Mouse (Mus musculus) lung, postnatal 0 days (tissue): ENCODE results near the gene Abhd12b. TPM values are rescaled to one million over a fixed set of nuclear protein-coding genes. Genes with fewer than 3 reads are reported as not detected.

Experiments used
- ATAC-seq: fragments of 200-750 bp; cut with Nextera tagmentation; 2 replicates; pipeline ENCODE4 v1.8.0; 2017; ENCODE audit warnings: moderate library complexity
- DNase-seq: peaks from one replicate; pipeline ENCODE4 v3.0.0-alpha.2; 2016; ENCODE audit warnings: low spot score
- H3K27ac ChIP-seq: fragments of 300-500 bp; sonication (generic); 2 replicates; pipeline ENCODE4 v1.5.1; 2014; ENCODE audit warnings: antibody characterized with exemption, mild to moderate bottlenecking, low read length, mixed read lengths
- H3K27me3 ChIP-seq: fragments of 300-500 bp; sonication (generic); replicated peaks from 2 replicates; pipeline ENCODE4 v1.6.1; 2014; ENCODE audit warnings: low read length, mixed read lengths; ENCODE audit not compliant: insufficient read depth
- H3K36me3 ChIP-seq: fragments of 300-500 bp; sonication (generic); 2 replicates; pipeline ENCODE4 v1.6.1; 2014; ENCODE audit warnings: low read length, mixed read lengths; ENCODE audit not compliant: insufficient read depth
- H3K4me1 ChIP-seq: fragments of 300-500 bp; sonication (generic); 2 replicates; pipeline ENCODE4 v1.6.1; 2014; ENCODE audit warnings: antibody characterized with exemption, low read depth, low read length, mixed read lengths; ENCODE audit not compliant: insufficient read depth
- H3K4me2 ChIP-seq: fragments of 300-500 bp; sonication (generic); replicated peaks from 2 replicates; pipeline ENCODE4 v1.6.1; 2014; ENCODE audit warnings: low read depth, mild to moderate bottlenecking, low read length, moderate library complexity, mixed read lengths
- H3K4me3 ChIP-seq: fragments of 300-500 bp; sonication (generic); 2 replicates; pipeline ENCODE4 v1.5.1; 2014; ENCODE audit warnings: low read depth, low read length
- H3K9ac ChIP-seq: fragments of 300-500 bp; sonication (generic); replicated peaks from 2 replicates; pipeline ENCODE4 v1.6.1; 2014; ENCODE audit warnings: low read depth, mild to moderate bottlenecking
- H3K9me3 ChIP-seq: fragments of 300-500 bp; sonication (generic); 2 replicates; pipeline ENCODE4 v1.6.1; 2016; ENCODE audit warnings: low read length, mixed read lengths
- CTCF ChIP-seq: IDR thresholded peaks from 2 replicates; pipeline ENCODE4 v1.5.1; 2016; ENCODE audit warnings: antibody characterized with exemption, mild to moderate bottlenecking
- EP300 ChIP-seq: IDR thresholded peaks from 2 replicates; pipeline ENCODE4 v1.6.1; 2016; ENCODE audit warnings: antibody characterized with exemption, mild to moderate bottlenecking, control low read depth
- WGBS: fragments of 180-500 bp; shearing (Covaris S2); extraction: QIAGEN DNeasy Blood & Tissue Kit; methylation state at CpG from one replicate; pipeline ENCODE4 v1.1.7; 2014; 5-methylcytosine and 5-hydroxymethylcytosine counted together
- polyA plus RNA-seq: library from polyadenylated mRNA; unstranded; fragments of >200 nt; fragmentation: Nextera tagmentation; extraction: Ambion mirVana; gene quantifications from 2 replicates; pipeline ENCODE4 v1.2.1, GENCODE M21; 2015

The Abhd12b gene
- polyA plus RNA-seq, 1 experiment from 2014 or later: 0.57 TPM

DNA sequence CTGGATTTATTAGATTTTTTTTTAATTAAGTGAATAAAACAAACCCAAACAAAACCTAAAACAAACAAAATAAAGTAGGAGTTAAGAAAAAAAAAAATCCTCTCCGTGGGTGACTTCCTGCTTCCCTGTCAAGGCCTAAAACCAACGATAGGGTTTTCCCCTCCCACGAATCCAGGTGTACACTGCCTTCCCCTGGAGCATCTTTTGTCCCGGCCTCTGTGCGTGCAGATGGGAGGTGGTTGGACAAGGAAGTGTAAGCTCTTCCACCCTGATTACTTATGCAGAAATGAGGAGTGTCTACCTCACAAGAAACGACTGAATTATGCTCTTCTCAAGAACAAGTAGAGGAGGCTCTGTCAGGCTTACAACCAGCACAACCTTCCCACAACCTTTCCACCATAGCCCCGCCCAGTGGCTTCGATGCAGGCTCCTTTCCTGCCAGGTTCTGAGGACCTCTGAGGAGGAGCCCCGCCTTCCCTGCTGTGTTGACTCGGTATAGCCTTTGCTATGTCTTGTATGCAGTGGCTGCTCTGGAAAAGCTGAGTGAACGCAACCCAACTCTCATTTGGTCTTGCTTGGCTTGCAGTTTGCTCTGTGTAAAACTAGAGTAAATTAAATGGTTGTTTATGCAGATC lies 5.2 kb upstream of the Abhd12b start:
- Histone ChIP-seq H3K4me2 (peak overlapping the region; percentile 56), H3K27ac (no peak overlapping the region), H3K36me3 (no peaks in the 10 kb centered on the region), H3K27me3 (no peaks in the 10 kb centered on the region), H3K9ac (no peak overlapping the region; the same call in 1 of the 2 replicates), H3K4me1 (peaks cover 7% of the 10 kb centered on the region; the same call in 1 of the 2 replicates), H3K9me3 (no peaks in the 10 kb centered on the region), H3K4me3 (peak overlapping the region; percentile 24)
- WGBS: 17% methylated on average over 11 of the region's 11 CpGs
- DNase-seq (peak; percentile 45), ATAC-seq (no peak)
- TF ChIP-seq EP300 (no peak), CTCF (no peak)

DNA sequence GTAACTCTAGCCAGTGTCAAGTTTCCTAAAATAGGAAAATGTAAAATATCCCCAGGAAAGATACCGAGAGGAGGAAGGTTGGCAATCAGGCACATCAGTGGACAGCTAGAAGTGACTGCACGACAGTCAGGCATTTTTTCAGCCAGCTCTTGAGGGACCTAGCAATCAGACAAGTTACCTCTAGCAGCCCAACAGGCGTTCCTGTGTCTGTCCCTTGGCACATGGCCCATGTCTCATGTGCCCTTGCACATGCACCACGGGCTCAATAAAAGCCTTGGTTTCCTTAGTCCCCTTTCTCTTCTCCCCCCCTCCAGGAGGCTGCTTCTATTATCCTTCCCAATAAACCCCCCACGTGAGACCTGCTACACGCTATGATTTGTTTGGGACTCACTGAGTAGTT lies 2.3 kb downstream of the Abhd12b start:
- TF ChIP-seq EP300 (no peak), CTCF (no peak)
- Histone ChIP-seq H3K9ac (no peak overlapping the region), H3K36me3 (no peaks in the 10 kb centered on the region), H3K27ac (no peak overlapping the region), H3K4me1 (no peaks in the 10 kb centered on the region; the same call in 1 of the 2 replicates), H3K27me3 (no peaks in the 10 kb centered on the region), H3K4me3 (no peak overlapping the region), H3K9me3 (no peaks in the 10 kb centered on the region), H3K4me2 (no peak overlapping the region)
- WGBS: 67% methylated on average over 6 of the region's 6 CpGs
- ATAC-seq (no peak), DNase-seq (no peak)

- H3K4me1 ChIP-seq: no peaks in the 10 kb centered on the region; the same call in 1 of the 2 replicates
- TF ChIP-seq CTCF (no peak), EP300 (no peak)
- no peak overlapping the region for H3K4me3 ChIP-seq
- no peak overlapping the region for H3K4me2 ChIP-seq
- 60% methylated on average over 5 of the region's 5 CpGs for WGBS
- no peak overlapping the region for H3K9ac ChIP-seq
- no peak overlapping the region for H3K27ac ChIP-seq
- H3K27me3 ChIP-seq: no peaks in the 10 kb centered on the region
- DNase-seq (no peak), ATAC-seq (no peak)
- H3K36me3 ChIP-seq: no peaks in the 10 kb centered on the region
- no peaks in the 10 kb centered on the region for H3K9me3 ChIP-seq
Measured at GRCm38 (mm10) chr12:70157292-70158066, 3.5 kb downstream of the Abhd12b start.

- no peak overlapping the region for H3K9ac ChIP-seq
- no peak overlapping the region for H3K4me3 ChIP-seq
- H3K27me3 ChIP-seq: no peaks in the 10 kb centered on the region
- 50% methylated on average over 5 of the region's 5 CpGs for WGBS
- TF ChIP-seq EP300 (no peak), CTCF (no peak)
- H3K9me3 ChIP-seq: no peaks in the 10 kb centered on the region
- no peak overlapping the region for H3K27ac ChIP-seq
- peak; percentile 46 for ATAC-seq
- no peaks in the 10 kb centered on the region; the same call in 1 of the 2 replicates for H3K4me1 ChIP-seq
- no peaks in the 10 kb centered on the region for H3K36me3 ChIP-seq
- DNase-seq: peak; percentile 53
- H3K4me2 ChIP-seq: no peak overlapping the region
Measured at GRCm38 (mm10) chr12:70161057-70161456, 7.1 kb downstream of the Abhd12b start.

DNA sequence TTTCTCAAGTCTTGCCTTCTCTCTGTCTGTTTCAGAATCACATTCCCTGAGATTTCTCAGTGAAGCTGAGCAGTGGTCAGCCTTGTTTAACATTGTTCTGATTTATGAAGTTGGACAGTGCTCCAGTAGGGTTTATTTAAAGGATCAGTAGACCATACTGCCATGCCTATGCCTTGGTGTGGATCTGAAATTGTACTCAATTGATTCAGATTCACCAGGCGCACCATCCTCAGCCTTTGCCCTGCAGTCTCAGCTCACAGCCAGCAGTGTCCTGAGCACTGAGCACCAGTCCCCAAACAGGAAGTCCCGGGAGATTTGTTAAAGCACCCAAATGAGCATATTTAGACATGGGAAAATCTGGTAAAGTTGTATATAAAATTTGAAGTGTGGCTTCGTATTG lies 10.8 kb downstream of the Abhd12b start:
- H3K36me3 ChIP-seq: no peaks in the 10 kb centered on the region
- H3K27me3 ChIP-seq: no peaks in the 10 kb centered on the region
- no peaks in the 10 kb centered on the region for H3K9me3 ChIP-seq
- H3K4me2 ChIP-seq: no peak overlapping the region
- no peak overlapping the region for H3K27ac ChIP-seq
- no peak overlapping the region for H3K4me3 ChIP-seq
- no peaks in the 10 kb centered on the region; the same call in 1 of the 2 replicates for H3K4me1 ChIP-seq
- no peak overlapping the region for H3K9ac ChIP-seq
- ATAC-seq (no peak), DNase-seq (no peak)
- WGBS: 61% methylated on average over 3 of the region's 3 CpGs
- no peak for TF ChIP-seq CTCF
- TF ChIP-seq EP300: no peak

GRCm38 (mm10) chr12:70167950-70168349 lies 14.0 kb downstream of the Abhd12b start:
- H3K36me3 ChIP-seq: no peaks in the 10 kb centered on the region
- TF ChIP-seq CTCF (no peak), EP300 (no peak)
- H3K4me2 ChIP-seq: no peak overlapping the region
- 73% methylated on average over 4 of the region's 4 CpGs for WGBS
- H3K9ac ChIP-seq: no peak overlapping the region
- DNase-seq: no peak
- no peak for ATAC-seq
- H3K4me1 ChIP-seq: no peaks in the 10 kb centered on the region
- H3K4me3 ChIP-seq: no peak overlapping the region
- H3K27ac ChIP-seq: no peak overlapping the region
- no peaks in the 10 kb centered on the region for H3K27me3 ChIP-seq
- no peaks in the 10 kb centered on the region for H3K9me3 ChIP-seq
